Mouse (Mus musculus): Measurements from ENCODE around the gene Thap11.
"Not testable (repeated sequence)": the region's sequence is repeated elsewhere in the genome, so short reads cannot be mapped to it uniquely, and the experiment has no call there.

The Thap11 gene

DNA sequence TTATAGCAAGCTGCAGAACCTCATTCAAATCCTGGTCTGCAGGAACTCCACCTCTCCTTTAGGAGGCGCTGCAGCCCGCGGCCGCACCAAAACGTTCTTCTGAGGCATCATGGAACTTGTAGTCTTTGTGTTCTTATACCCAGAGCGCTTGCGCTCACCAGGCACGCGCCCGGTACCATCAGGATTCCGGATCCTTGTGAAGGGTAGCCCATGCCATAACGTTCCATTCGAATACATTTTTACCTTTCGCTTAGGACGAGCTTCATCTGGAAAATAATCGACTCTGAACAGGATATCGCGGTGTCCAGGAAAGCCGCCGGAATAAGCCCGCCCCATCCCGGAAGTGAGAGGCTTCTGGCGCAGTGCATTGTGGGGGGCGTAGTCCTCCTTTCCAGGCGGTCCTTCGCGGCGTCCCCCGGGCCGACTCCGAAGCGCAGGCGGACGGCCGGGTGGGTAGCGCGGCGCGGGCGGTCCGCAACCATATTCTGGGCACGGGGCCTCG is at the start of gene Thap11:
Gene Thap11, plus strand, starts transcription at position 418 of the 502 bp plus-strand sequence.
- in situ Hi-C loops (cut with MboI): no loop called here

DNA sequence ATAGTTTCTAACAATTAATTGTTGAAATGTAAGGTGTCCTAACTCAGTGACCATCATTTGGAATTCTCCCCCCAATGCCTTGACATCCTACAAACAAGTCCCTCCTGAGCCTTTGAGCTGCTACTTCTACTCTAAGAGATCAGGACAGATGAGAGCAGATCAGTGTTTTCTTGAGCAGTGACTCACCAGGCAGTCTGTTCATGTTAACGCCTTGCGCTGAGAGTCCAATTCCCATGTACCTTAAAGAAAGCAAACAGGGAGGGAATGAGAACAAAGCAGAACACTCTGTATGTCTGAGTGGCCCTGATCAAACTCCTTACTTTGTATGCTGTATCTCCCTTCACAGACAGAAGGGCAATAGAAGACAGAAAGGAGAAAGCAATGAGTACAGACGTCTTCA is 49.6 kb upstream of the Thap11 start:
- in situ Hi-C loops (cut with MboI): no loop called here

DNA sequence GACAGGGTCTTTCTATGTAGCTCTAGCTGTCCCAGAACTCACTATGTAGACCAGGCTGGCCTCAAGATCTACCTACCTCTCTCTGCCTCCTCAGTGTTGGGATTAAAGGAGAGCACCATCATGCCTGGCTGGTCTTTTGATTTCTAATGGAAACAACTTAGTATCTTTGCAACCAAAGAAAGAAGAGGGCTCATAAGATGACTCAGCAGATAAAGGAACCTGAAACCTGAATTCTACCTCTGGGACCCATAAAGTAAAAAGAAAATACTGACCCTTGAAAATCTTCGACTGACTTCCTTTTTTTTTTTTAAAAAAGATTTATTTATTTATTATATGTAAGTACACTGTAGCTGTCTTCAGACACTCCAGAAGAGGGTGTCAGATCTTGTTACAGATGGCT is 49.0 kb upstream of the Thap11 start:
- in situ Hi-C loops (cut with MboI): no loop called here

DNA sequence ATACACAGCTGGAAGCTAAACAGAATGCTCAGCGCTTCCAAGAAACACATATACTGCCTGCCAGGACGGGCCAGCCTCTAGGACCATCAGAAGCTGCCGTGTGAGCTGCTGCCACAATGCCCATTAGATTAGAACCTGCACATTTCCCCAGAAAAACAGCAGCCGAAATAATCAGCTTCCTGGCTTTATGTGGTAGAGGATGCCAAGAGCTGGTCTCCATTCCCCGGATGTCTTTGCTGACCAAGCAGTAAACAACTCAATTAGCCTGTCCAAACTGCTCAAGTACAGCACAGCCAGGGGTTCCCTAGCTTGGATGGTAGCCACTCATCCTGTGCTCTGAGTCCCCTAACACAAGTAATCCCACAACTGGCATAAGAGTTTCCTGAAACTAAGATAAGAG is 47.2 kb upstream of the Thap11 start:
- in situ Hi-C loops (cut with MboI): no loop called here

DNA sequence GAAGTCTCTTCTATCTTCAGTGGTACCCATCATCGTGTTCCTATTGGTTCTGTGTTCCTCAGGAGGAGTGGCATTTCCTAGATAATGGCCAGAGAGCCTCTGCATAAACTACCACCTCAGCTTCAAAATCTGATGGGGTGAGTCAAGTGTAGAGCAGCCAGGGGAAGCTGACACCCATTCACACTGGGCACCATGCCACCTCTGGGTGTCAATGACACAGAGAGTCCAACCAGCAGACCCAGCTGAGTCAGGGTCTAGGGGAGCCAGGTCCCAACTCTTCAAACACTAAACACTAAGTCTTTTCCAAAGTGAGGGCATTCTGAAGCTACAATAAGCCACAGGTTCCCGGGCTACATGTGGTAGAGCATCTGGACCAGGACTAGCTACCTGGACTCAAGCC is 46.5 kb upstream of the Thap11 start:
- in situ Hi-C loops (cut with MboI): no loop called here

DNA sequence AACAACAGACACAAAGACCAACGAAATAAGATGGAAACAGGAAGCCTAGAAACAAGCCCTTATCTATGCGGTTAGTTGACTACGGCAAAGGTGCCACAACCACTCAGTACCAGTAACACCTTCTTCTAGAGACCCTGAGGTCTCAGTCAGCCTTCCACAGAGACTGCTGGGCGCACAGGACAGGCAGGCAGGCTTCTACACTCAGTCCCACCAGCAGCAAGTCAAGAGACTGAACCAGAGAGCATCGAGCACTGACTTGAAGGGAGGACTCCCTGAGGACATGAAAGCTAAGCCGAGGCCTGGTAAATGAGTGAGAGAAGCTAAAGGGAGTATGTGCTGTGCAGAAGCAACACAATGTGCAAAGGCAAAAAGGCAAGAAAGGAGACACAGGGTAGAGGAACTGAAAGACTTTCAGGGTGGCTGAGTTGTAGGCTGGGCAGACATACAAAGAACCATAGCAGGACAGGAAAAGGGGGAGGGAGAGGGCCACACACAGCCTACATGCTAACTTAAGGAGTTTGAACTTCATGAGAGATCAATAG is 44.6 kb upstream of the Thap11 start:
- in situ Hi-C loops (cut with MboI): no loop called here

DNA sequence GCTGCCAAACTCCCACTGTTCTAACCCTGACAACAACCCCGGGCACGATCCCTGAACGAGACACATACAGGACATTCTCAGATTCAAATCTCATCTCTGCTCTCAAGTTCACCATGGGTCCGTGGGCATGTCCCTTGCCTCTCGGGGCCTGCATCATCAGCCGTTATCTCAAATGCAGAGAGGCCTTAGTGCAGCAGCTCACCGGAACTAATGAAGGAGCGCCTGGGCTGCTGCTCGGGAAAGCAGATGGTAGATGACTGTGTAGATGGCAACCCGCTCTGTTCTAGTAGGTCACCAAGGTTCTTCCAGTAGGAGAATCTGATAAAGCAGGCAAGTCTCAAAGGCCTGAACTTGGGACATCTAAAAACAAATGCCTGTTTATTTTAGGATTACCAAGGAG is 43.9 kb upstream of the Thap11 start:
- in situ Hi-C loops (cut with MboI): no loop called here

DNA sequence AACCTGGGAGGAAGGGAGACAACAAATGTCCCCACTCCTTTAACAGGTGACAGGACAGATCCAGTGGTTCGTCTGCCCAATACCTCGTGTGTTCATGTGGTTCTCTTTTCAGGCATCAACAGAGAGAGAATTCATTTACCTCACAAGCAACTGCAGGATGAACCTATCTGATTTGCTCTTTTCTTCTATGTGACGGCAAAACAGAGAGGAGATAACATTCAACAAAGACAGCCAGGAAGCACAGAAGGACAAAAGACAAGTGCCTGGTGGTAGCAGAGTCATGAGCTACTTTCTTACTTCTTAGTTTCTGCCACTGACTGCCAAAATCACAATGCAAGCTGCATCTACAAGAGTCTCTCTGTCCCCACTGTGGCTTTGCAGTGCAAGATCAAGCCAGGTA is 43.4 kb upstream of the Thap11 start:
- in situ Hi-C loops (cut with MboI): no loop called here

DNA sequence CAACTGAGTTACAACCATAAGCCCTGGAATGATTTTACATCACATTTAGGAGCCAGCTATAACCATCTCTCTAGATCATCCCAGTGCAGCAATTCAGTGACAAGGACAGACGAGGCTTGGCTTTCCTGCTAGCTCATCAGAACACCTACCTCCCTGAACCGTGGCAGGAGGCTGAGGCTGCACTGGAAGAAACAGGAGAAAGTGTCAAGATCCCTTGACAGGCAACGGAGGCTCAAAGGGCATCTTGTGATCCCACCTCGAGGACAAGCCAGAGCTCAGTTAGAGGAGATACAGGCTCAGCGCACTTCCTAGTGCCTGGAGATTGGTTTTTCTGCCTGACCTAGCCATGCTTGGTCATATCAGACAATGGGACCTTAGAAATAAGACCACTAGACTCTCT is 42.4 kb upstream of the Thap11 start:
- in situ Hi-C loops (cut with MboI): no loop called here

DNA sequence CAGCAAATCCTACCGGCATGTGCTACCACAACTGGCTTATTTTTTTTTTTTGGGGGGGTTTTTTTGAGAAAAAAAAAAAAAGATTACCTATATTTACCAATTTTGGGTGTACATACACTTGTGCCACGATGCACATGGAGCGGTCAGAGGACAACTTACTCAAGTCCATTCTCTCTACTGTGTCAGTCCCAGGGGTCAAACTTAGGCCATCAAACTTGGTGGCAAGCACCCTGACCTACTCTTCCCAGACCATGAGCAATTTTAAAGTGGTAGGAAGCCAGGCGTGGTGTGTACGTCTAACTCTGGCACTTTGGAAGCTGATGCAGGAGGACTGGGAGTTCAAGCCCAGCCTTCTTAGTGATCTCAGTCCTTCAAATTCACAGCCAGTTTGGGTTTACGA is 41.7 kb upstream of the Thap11 start:
- in situ Hi-C loops (cut with MboI): no loop called here

DNA sequence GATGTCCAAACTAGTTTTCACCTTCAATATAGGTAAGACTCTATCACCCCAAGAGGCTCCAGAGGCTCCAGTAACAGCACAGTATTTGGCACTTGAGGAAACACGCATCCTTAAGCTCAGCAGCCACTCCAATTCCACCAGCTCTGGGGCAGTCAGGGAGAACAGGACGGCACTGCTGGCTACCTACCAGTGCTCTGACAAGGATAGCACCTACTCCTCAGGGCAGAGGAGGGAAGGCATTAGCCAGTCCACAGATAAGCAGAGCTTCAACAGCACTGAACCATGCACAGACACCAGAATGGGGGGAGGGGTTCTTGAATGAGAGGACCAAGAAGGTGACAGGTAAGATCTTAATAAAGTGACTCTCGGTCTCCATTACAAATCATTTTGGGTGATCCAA is 35.3 kb upstream of the Thap11 start:
- in situ Hi-C loops (cut with MboI): no loop called here

DNA sequence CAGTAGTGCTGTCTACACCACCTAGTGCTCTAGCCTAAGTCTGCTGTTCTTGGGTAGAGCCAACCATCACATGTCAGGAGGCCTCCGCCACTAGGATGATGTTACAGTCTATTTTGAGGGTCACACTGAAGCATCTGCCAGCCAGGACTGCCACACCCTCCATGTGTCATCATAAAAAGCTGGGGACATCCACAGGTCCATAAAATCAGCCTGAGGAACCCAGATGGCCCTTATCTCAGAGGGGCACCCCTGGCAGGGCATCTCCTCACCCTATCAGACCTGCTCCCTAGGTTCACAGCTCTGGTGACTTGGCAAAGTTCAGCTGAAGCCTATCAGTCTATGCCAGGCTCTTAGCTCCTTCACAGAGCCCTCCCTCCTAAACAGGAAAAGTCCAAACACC is 34.0 kb upstream of the Thap11 start:
- in situ Hi-C loops (cut with MboI): no loop called here

DNA sequence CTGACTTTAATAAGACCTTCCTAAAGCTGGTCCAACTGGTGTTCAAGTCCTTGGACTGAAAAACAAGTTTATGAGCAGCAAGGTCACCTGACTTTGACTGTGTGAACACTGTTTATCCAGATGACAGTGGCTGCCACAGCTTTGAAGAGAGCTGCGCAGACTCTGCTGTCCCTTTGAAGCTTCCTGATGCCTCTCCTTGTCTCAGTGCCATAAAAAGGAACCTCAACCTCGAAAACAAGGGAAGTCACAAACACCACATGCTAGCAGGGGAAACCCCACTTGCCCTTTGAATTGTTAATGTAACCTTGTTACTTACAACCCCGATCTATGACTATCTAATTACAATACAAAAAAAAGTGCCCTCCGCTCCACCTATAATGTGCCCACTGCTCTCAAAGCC is 29.4 kb upstream of the Thap11 start:
- in situ Hi-C loops (cut with MboI): no loop called here

DNA sequence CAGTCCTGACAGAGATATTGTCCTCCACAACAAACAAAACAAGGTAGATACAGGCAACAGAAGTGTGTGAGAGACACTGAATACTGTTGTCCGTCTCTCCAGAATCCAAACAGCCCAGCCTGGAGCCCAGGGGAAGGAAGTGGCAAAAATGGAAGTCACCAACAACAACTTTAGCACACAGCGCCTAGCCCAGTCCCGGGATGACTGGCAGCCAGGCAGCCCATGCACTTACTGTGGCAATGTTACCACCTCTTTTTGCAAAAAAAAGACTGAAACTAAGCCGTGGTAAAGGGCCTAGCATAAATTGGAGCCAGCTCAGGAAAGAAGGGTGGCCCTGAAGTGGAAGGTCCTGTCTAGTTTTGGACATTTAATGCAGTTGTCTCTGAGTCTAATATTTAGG is 28.6 kb upstream of the Thap11 start:
- in situ Hi-C loops (cut with MboI): no loop called here

DNA sequence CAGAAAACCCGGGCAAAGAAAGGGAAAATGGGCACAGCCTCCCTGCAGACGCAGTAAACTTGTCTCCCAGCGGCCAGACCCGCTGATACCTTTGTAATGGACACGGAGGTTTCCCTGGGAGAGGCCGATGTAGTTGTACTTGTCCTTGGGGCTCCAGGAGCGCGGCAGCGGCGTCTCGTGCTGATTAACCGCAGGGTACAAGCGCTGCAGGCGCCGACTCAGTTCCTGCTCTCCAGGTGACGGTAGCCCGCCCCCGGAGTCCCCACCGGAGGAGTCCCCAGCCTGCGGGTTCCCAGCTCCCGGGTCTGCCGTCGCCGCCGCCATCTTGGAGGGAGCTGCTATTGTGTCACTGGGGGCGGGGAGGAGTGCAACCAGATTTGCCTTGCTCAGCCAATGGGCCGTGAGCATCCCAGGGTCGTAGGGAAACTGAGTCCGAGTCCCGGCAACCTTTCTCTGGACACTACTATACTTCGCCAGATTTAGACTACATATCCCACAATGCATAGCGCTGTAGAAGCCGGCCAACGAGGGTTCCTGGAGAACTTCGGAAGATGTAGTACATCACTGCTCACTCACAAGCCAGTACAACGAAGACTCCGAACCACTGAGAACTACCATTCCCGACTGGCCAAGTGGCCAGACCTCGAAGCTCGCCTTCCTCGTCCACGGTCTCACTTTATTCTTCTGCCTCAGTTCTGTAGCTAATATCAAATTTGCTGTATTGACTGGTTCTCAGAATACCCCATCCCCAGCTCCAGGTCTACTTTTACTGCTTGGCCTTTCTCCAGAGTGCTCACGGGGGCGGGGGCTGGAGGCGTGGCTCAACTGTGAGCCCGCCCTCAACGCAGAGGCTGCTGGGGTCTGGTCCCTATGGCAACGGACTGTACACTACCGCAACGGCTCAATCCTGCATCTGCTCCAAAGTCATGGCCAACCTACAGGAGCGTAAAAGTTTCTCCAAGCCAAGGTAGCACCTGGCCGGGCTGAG is 27.8 kb upstream of the Thap11 start, which contains the start of the genes Ranbp10 and Tsnaxip1:
Gene Ranbp10, minus strand, starts transcription at position 490 of the 988 bp plus-strand sequence.
Gene Tsnaxip1, plus strand, starts transcription at position 871 of the 988 bp plus-strand sequence.
- in situ Hi-C loops (cut with MboI): no loop called here

DNA sequence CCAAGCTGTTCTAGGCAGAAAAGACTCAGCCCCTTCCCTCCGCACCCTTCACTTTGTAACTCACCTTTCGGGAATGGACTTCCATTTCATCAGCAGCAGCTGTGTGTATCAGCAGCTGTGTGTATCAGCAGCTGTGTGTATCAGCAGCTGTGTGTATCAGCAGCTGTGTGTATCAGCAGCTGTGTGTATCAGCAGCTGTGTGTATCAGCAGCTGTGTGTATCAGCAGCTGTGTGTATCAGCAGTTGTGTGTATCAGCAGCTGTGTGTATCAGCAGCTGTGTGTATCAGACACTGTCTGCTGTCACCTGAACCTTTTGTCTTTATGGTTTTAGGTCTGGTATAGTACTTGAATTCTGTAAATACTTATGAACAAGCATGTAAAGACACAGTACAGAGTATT is 21.2 kb upstream of the Thap11 start:
- in situ Hi-C loops (cut with MboI): not testable (repeated sequence)

DNA sequence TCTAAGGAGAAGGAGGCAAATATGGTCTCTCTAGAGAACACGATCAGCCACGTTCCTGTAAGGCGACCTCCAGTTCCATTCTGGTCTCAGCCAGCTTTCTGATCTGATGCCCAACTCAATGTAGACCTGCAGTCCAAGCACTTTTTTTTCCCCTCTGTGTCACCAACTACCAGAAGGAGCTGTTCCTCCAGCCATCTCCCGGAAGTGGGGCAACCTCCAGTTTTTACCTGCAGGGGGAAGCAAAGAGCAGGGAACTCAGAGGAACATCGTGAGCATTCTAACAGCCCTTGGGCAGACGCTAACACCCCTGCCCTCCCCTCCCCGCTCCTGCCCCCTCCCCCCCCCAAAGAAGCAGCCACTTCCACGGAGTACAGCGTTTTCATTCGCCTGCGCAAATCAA is 19.6 kb upstream of the Thap11 start:
- in situ Hi-C loops (cut with MboI): no loop called here

DNA sequence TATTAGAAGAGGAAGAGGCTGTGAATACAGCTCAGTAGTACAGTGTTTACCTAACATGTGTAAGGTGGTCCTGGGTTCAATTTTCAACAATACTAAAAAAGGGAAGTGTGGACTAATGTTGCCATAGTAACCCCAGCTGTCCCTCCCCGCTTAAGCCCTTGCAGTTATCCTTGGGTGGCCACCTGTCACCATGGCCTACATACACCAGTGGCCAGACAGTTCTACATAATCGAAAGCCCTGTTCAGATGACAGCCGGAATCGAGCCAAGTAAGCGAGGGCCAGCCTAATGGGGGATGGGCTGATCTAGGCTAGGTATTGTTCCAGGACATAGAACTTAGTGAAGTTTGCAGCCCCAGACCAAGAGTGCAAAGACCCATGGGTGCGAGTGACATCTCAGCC is 17.9 kb upstream of the Thap11 start:
- in situ Hi-C loops (cut with MboI): no loop called here

DNA sequence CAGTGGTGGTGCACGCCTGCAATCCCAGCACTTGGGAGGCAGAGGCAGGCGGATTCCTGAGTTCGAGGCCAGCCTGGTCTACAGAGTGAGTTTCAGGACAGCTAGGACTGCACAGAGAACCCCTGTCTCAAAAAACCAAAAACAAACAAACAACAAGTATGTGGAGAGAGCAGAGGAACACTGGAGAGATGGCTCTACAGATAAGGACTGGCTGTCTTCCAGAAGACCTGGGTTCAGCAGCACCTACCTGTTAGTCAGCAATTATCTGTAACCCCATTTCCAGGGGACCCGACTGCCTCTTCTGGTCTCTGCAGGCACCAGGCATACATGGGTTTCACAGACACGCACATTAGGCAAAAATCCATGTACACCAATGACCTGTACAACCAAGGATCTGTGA is 15.7 kb upstream of the Thap11 start:
- in situ Hi-C loops (cut with MboI): no loop called here

DNA sequence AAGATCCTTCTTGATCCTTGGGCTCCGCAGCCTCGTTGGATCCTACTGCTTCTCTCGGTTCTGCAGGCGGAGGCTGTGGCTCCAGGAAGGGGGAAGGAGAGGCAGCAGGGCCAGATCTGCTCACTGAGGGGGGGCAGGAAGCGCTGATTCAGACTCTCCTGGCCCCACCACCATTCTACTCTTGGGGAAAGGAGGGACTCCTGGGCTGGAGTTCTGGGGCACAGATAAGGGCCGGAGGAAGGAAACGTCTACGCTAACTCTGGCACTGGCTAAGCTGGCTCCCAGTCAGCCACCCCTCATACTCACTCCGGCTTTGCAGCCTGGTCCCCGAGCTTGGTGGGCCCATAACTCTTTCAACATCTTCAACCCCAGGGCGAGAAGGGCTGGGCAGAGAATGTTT is 8.3 kb upstream of the Thap11 start:
- in situ Hi-C loops (cut with MboI): no loop called here

DNA sequence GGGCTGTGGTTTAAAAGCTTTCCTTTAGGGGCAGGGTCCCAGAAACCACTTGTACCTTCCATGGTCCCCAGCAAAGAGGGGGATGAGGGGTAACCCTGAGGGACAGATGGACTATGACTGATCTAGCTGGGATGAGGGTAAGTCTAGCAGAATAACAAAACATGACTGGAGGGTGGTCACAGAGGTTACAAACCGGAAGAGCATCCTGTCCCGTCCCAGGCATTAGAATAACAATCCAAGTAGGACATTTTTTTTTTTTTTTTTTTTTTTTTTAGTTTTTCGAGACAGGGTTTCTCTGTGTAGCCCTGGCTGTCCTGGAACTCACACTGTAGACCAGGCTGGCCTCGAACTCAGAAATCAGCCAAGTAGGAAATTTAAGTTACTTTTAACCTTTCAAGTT is 4.9 kb upstream of the Thap11 start:
- in situ Hi-C loops (cut with MboI): no loop called here

DNA sequence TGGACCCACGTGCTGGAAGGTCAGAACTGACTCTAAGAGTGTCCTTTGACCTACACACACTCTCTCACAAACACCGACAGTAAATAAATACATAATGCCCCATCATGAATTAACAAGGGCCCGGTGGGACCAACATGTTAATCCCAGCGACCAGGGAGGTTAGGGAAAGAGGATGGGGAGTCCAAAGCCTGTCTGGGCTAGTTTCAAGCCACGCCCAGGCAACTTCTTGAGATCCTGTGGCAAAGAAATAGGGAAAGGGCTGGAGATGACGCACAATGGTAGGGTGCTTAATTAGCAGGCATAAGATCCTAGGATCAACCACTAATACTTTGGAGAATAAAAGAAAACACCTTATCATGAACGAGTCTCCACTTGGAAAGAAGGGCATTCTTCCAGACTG is 4.3 kb upstream of the Thap11 start:
- in situ Hi-C loops (cut with MboI): no loop called here

DNA sequence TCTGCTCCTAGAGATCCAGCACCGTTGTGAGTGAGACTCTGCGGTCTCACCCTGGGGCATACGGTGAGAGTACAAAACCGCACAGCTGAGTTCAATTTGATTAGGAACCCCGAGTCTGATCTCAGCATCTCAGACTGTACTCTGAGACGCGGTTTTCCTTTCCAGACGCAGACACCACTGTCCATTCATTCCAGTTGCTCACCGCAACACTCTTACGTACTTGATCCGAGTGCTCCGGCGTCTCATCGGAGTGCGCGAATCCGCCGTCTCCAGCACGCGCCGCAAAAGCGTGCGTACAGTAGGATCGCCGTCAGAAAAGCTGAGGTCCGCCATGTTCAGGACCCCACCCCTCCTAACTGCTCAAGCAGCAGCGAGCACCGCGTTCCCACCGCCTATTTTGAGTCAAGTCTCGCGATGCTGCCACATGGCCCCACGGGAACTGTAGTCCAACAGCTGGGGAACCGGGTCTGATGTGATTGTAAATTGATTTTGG is 3.2 kb upstream of the Thap11 start:
- in situ Hi-C loops (cut with MboI): no loop called here
